Mouse (Mus musculus) midbrain, embryonic 15.5 days (tissue): Measurements from ENCODE around the gene Fbxo17. TPM values are rescaled to one million over a fixed set of nuclear protein-coding genes. Genes with fewer than 3 reads are reported as not detected.

Source experiments
- ATAC-seq: fragments of 200-750 bp; cut with Nextera tagmentation; replicated peaks from 2 replicates; pipeline ENCODE4 v1.8.0; 2017; ENCODE audit warnings: moderate TSS enrichment
- H3K27ac ChIP-seq: fragments of 300-500 bp; sonication (generic); 2 replicates; pipeline ENCODE4 v1.5.1; 2015; ENCODE audit warnings: mild to moderate bottlenecking, inconsistent platforms
- H3K27me3 ChIP-seq: fragments of 300-500 bp; sonication (generic); replicated peaks from 2 replicates; pipeline ENCODE4 v1.6.1; 2015; ENCODE audit warnings: inconsistent platforms
- H3K36me3 ChIP-seq: fragments of 300-500 bp; sonication (generic); replicated peaks from 2 replicates; pipeline ENCODE4 v1.6.1; 2015; ENCODE audit warnings: inconsistent platforms
- H3K4me1 ChIP-seq: fragments of 300-500 bp; sonication (generic); 2 replicates; pipeline ENCODE4 v1.6.1; 2015; ENCODE audit warnings: inconsistent platforms
- H3K4me2 ChIP-seq: fragments of 300-500 bp; sonication (generic); 2 replicates; pipeline ENCODE4 v1.6.1; 2015; ENCODE audit warnings: inconsistent platforms, mild to moderate bottlenecking, moderate library complexity
- H3K4me3 ChIP-seq: fragments of 300-500 bp; sonication (generic); 2 replicates; pipeline ENCODE4 v1.5.1; 2015; ENCODE audit warnings: mild to moderate bottlenecking, inconsistent platforms
- H3K9ac ChIP-seq: fragments of 300-500 bp; sonication (generic); 2 replicates; pipeline ENCODE4 v1.6.1; 2015; ENCODE audit warnings: mild to moderate bottlenecking, inconsistent platforms
- H3K9me3 ChIP-seq: fragments of 300-500 bp; sonication (generic); 2 replicates; pipeline ENCODE4 v1.6.1; 2016; ENCODE audit warnings: inconsistent platforms
- WGBS: fragments of 180-500 bp; shearing (Covaris S2); methylation state at CpG from one replicate; pipeline ENCODE4 v1.1.7; 2015; ENCODE audit warnings: mixed read lengths; 5-methylcytosine and 5-hydroxymethylcytosine counted together
- polyA plus RNA-seq: library from polyadenylated mRNA; unstranded; fragments of >200 nt; fragmentation: Nextera tagmentation; extraction: Ambion mirVana; gene quantifications from 2 replicates; pipeline ENCODE4 v1.2.1, GENCODE M21; 2015

The Fbxo17 gene
- polyA plus RNA-seq, 1 experiment from 2014 or later: 4.0 TPM

GRCm38 (mm10) chr7:28722079-28722478, 5.5 kb downstream of the Fbxo17 start:
- no peaks in the 10 kb centered on the region for H3K36me3 ChIP-seq
- peaks cover 3% of the 10 kb centered on the region for H3K4me1 ChIP-seq
- no peaks in the 10 kb centered on the region for H3K9me3 ChIP-seq
- no peak overlapping the region for H3K4me3 ChIP-seq
- H3K27ac ChIP-seq: no peak overlapping the region
- no peak for ATAC-seq
- no peak overlapping the region for H3K4me2 ChIP-seq
- H3K9ac ChIP-seq: no peak overlapping the region
- 95% methylated on average over 7 of the region's 7 CpGs for WGBS
- no peaks in the 10 kb centered on the region for H3K27me3 ChIP-seq

GRCm38 (mm10) chr7:28724613-28725012, 8.0 kb downstream of the Fbxo17 start:
- Histone ChIP-seq H3K4me1 (peaks cover 3% of the 10 kb centered on the region), H3K9ac (no peak overlapping the region), H3K27ac (no peak overlapping the region), H3K4me2 (no peak overlapping the region), H3K27me3 (no peaks in the 10 kb centered on the region), H3K4me3 (no peak overlapping the region), H3K36me3 (no peaks in the 10 kb centered on the region), H3K9me3 (no peaks in the 10 kb centered on the region)
- 90% methylated on average over 2 of the region's 2 CpGs for WGBS
- ATAC-seq: no peak

- Histone ChIP-seq H3K27ac (no peak overlapping the region), H3K9ac (peak overlapping the region; percentile 17; the same call in 1 of the 2 replicates), H3K27me3 (no peaks in the 10 kb centered on the region), H3K4me2 (peak overlapping the region; percentile 33), H3K9me3 (no peaks in the 10 kb centered on the region), H3K4me3 (no peak overlapping the region), H3K36me3 (no peaks in the 10 kb centered on the region), H3K4me1 (peaks cover 3% of the 10 kb centered on the region)
- ATAC-seq: peak; percentile 73; the same call in 1 of the 2 replicates
- WGBS: 5% methylated on average over 14 of the region's 14 CpGs
These were observed 10.0 kb downstream of the Fbxo17 start for GRCm38 (mm10) chr7:28726600-28726999.

- H3K27me3 ChIP-seq: no peaks in the 10 kb centered on the region
- H3K4me1 ChIP-seq: peaks cover 8% of the 10 kb centered on the region
- 0 out of 2 replicates have a peak, but pooled peaks have one; percentile 11 for ATAC-seq
- no peak overlapping the region for H3K4me2 ChIP-seq
- H3K27ac ChIP-seq: no peak overlapping the region
- H3K36me3 ChIP-seq: no peaks in the 10 kb centered on the region
- H3K4me3 ChIP-seq: no peak overlapping the region
- 50% methylated on average over 10 of the region's 10 CpGs for WGBS
- no peaks in the 10 kb centered on the region for H3K9me3 ChIP-seq
- no peak overlapping the region for H3K9ac ChIP-seq
These were observed 11.2 kb downstream of the Fbxo17 start for GRCm38 (mm10) chr7:28727649-28728340.

- Histone ChIP-seq H3K4me2 (peak overlapping the region; percentile 53), H3K4me1 (peaks cover 9% of the 10 kb centered on the region), H3K27ac (no peak overlapping the region), H3K27me3 (no peaks in the 10 kb centered on the region), H3K9ac (peak overlapping the region; percentile 3; the same call in 1 of the 2 replicates), H3K36me3 (no peaks in the 10 kb centered on the region), H3K9me3 (no peaks in the 10 kb centered on the region), H3K4me3 (peak overlapping the region; percentile 38)
- peak; percentile 80 for ATAC-seq
- WGBS: 2% methylated on average over 58 of the region's 58 CpGs
These were observed 15.9 kb downstream of the Fbxo17 start for GRCm38 (mm10) chr7:28732341-28733142.

- Histone ChIP-seq H3K27me3 (no peaks in the 10 kb centered on the region), H3K27ac (no peak overlapping the region), H3K36me3 (peaks cover under 1% of the 10 kb centered on the region; the same call in 1 of the 2 replicates), H3K4me1 (peaks cover 9% of the 10 kb centered on the region), H3K4me2 (peak overlapping the region; percentile 53), H3K9ac (no peak overlapping the region), H3K9me3 (no peaks in the 10 kb centered on the region), H3K4me3 (peak overlapping the region; percentile 38)
- 0 out of 2 replicates have a peak, but pooled peaks have one; percentile 3 for ATAC-seq
- WGBS: 6% methylated on average over 11 of the region's 11 CpGs
These were observed 16.6 kb downstream of the Fbxo17 start for GRCm38 (mm10) chr7:28733211-28733610.

- no peak for ATAC-seq
- 86% methylated on average over 6 of the region's 6 CpGs for WGBS
These were observed 19.1 kb downstream of the Fbxo17 start for GRCm38 (mm10) chr7:28735701-28736100.

GRCm38 (mm10) chr7:28739829-28740228, 23.2 kb downstream of the Fbxo17 start:
- no peak overlapping the region for H3K4me3 ChIP-seq
- H3K36me3 ChIP-seq: peaks cover 3% of the 10 kb centered on the region; the same call in 1 of the 2 replicates
- ATAC-seq: no peak
- H3K9me3 ChIP-seq: no peaks in the 10 kb centered on the region
- no peak overlapping the region for H3K4me2 ChIP-seq
- peaks cover 14% of the 10 kb centered on the region for H3K4me1 ChIP-seq
- no peak overlapping the region for H3K9ac ChIP-seq
- no peak overlapping the region for H3K27ac ChIP-seq
- H3K27me3 ChIP-seq: no peaks in the 10 kb centered on the region
- 96% methylated on average over 21 of the region's 21 CpGs for WGBS

More at GRCm38 (mm10) chr7:28735701-28736100, 19.1 kb downstream of the Fbxo17 start:
- H3K27me3 ChIP-seq: no peaks in the 10 kb centered on the region
- no peaks in the 10 kb centered on the region for H3K9me3 ChIP-seq
- H3K27ac ChIP-seq: no peak overlapping the region
- peaks cover 10% of the 10 kb centered on the region for H3K4me1 ChIP-seq
- H3K36me3 ChIP-seq: peaks cover 3% of the 10 kb centered on the region; the same call in 1 of the 2 replicates
- no peak overlapping the region for H3K9ac ChIP-seq
- no peak overlapping the region for H3K4me3 ChIP-seq
- H3K4me2 ChIP-seq: no peak overlapping the region

GRCm38 (mm10) chr7:28740949-28741348, 24.3 kb downstream of the Fbxo17 start:
- no peaks in the 10 kb centered on the region for H3K27me3 ChIP-seq
- WGBS: 41% methylated on average over 9 of the region's 9 CpGs
- H3K4me1 ChIP-seq: peaks cover 14% of the 10 kb centered on the region
- peak overlapping the region; percentile 74; the same call in 1 of the 2 replicates for H3K27ac ChIP-seq
- H3K36me3 ChIP-seq: peaks cover 3% of the 10 kb centered on the region; the same call in 1 of the 2 replicates
- peak overlapping the region; percentile 91 for H3K4me2 ChIP-seq
- H3K4me3 ChIP-seq: peak overlapping the region; percentile 90
- H3K9ac ChIP-seq: peak overlapping the region; percentile 73
- no peaks in the 10 kb centered on the region for H3K9me3 ChIP-seq
- ATAC-seq: no peak

- Histone ChIP-seq H3K9ac (peak overlapping the region; percentile 73), H3K4me3 (peak overlapping the region; percentile 90), H3K27ac (peak overlapping the region; percentile 74), H3K4me2 (peak overlapping the region; percentile 91), H3K9me3 (no peaks in the 10 kb centered on the region), H3K27me3 (no peaks in the 10 kb centered on the region), H3K36me3 (peaks cover 3% of the 10 kb centered on the region; the same call in 1 of the 2 replicates), H3K4me1 (peaks cover 14% of the 10 kb centered on the region)
- under 1% methylated on average over 13 of the region's 13 CpGs for WGBS
- peak; percentile 27; the same call in 1 of the 2 replicates for ATAC-seq
These were observed 24.7 kb downstream of the Fbxo17 start for GRCm38 (mm10) chr7:28741368-28741708.

GRCm38 (mm10) chr7:28741709-28742438, 25.3 kb downstream of the Fbxo17 start, which contains the start of the genes Mrps12 and Sars2:
TSS of gene Mrps12 (minus strand) at chr7:28741820.
TSS of gene Sars2 (plus strand) at chr7:28741992.
- ATAC-seq: peak; percentile 99
- H3K27ac ChIP-seq: peak within 1 kb of the TSS; percentile 92

More at GRCm38 (mm10) chr7:28741709-28742438, 25.3 kb downstream of the Fbxo17 start, which contains the start of the genes Mrps12 and Sars2:
- WGBS: under 1% methylated on average over 39 of the region's 39 CpGs
- Histone ChIP-seq H3K27me3 (no peaks in the 10 kb centered on the region), H3K4me3 (peak within 1 kb of the TSS; percentile 90), H3K4me2 (peak within 1 kb of the TSS; percentile 91), H3K9ac (peak within 1 kb of the TSS; percentile 76), H3K9me3 (no peaks in the 10 kb centered on the region), H3K4me1 (peaks cover 14% of the 10 kb centered on the region), H3K36me3 (peaks cover 3% of the 10 kb centered on the region; the same call in 1 of the 2 replicates)
